Mouse (Mus musculus): ENCODE data around the gene Thrap3.
A peak's percentile ranks its signal among the peaks of the same experiment; 100 is the strongest.
"Not testable (repeated sequence)": the region's sequence is repeated elsewhere in the genome, so short reads cannot be mapped to it uniquely, and the experiment has no call there.

The Thrap3 gene

GRCm38 (mm10) chr4:126219540-126219939 is 17.0 kb upstream of the Thrap3 start:
- DNase-seq (ENCODE audit: low spot score in 2 of 2): not testable (repeated sequence)

GRCm38 (mm10) chr4:126217771-126218170 is 15.2 kb upstream of the Thrap3 start:
- no peak for DNase-seq (ENCODE audit: low spot score in 2 of 2)

GRCm38 (mm10) chr4:126207081-126207480 is 4.5 kb upstream of the Thrap3 start:
- DNase-seq (ENCODE audit: low spot score in 2 of 2): no peak

- DNase-seq (ENCODE audit: low spot score in 2 of 2): no peak
Observed at GRCm38 (mm10) chr4:126205386-126205785, 2.8 kb upstream of the Thrap3 start.

- DNase-seq (ENCODE audit: low spot score in 2 of 2): no peak
Observed at GRCm38 (mm10) chr4:126204661-126205230, 2.2 kb upstream of the Thrap3 start.

GRCm38 (mm10) chr4:126204016-126204415 is 1.5 kb upstream of the Thrap3 start:
- no peak for DNase-seq (ENCODE audit: low spot score in 2 of 2)

- no peak for DNase-seq (ENCODE audit: low spot score in 2 of 2)
Observed at GRCm38 (mm10) chr4:126203336-126203895, 856 bp upstream of the Thrap3 start.

GRCm38 (mm10) chr4:126201514-126202302 is 852 bp downstream of the Thrap3 start:
- peak; percentile 33 to 35 for DNase-seq (ENCODE audit: low spot score in 2 of 2)

GRCm38 (mm10) chr4:126200656-126201055 is 1.9 kb downstream of the Thrap3 start:
- no peak for DNase-seq (ENCODE audit: low spot score in 2 of 2)

- DNase-seq (ENCODE audit: low spot score in 2 of 2): no peak
Observed at GRCm38 (mm10) chr4:126200036-126200435, 2.5 kb downstream of the Thrap3 start.

GRCm38 (mm10) chr4:126199556-126199955 is 3.0 kb downstream of the Thrap3 start:
- no peak for DNase-seq (ENCODE audit: low spot score in 2 of 2)

- DNase-seq (ENCODE audit: low spot score in 2 of 2): no peak
Observed at GRCm38 (mm10) chr4:126197485-126197884, 5.1 kb downstream of the Thrap3 start.

- no peak for DNase-seq (ENCODE audit: low spot score in 2 of 2)
Observed at GRCm38 (mm10) chr4:126194916-126195315, 7.6 kb downstream of the Thrap3 start.

- DNase-seq (ENCODE audit: low spot score in 2 of 2): no peak
Observed at GRCm38 (mm10) chr4:126194216-126194615, 8.3 kb downstream of the Thrap3 start.

GRCm38 (mm10) chr4:126190636-126191035 is 11.9 kb downstream of the Thrap3 start:
- DNase-seq (ENCODE audit: low spot score in 2 of 2): no peak

GRCm38 (mm10) chr4:126187096-126187495 is 15.5 kb downstream of the Thrap3 start:
- no peak for DNase-seq (ENCODE audit: low spot score in 2 of 2)

- no peak for DNase-seq (ENCODE audit: low spot score in 2 of 2)
Observed at GRCm38 (mm10) chr4:126183034-126183433, 19.5 kb downstream of the Thrap3 start.

- DNase-seq (ENCODE audit: low spot score in 2 of 2): no peak
Observed at GRCm38 (mm10) chr4:126181170-126181957, 21.2 kb downstream of the Thrap3 start.

- DNase-seq (ENCODE audit: low spot score in 2 of 2): not testable (repeated sequence)
Observed at GRCm38 (mm10) chr4:126175980-126176379, 26.6 kb downstream of the Thrap3 start.

- DNase-seq (ENCODE audit: low spot score in 2 of 2): no peak
Observed at GRCm38 (mm10) chr4:126173800-126174199, 28.8 kb downstream of the Thrap3 start.

- DNase-seq (ENCODE audit: low spot score in 2 of 2): not testable (repeated sequence)
Observed at GRCm38 (mm10) chr4:126170737-126171136, 31.8 kb downstream of the Thrap3 start.

- no peak for DNase-seq (ENCODE audit: low spot score in 2 of 2)
Observed at GRCm38 (mm10) chr4:126168851-126169250, 33.7 kb downstream of the Thrap3 start.
